Mouse (Mus musculus) forebrain, embryonic 10.5 days (tissue): ENCODE measurements around the gene Bmper. TPM values are rescaled to one million over a fixed set of nuclear protein-coding genes. Genes with fewer than 3 reads are reported as not detected.

Experiments
- DNase-seq: peaks from one replicate; pipeline ENCODE4 v3.0.0-alpha.2; 2017; ENCODE audit warnings: low spot score; ENCODE audit errors: extremely low spot score
- H3K27ac ChIP-seq: fragments of 300-500 bp; sonication (generic); 2 replicates; pipeline ENCODE4 v1.5.1; 2016; ENCODE audit warnings: mild to moderate bottlenecking
- H3K27me3 ChIP-seq: fragments of 300-500 bp; sonication (generic); 2 replicates; pipeline ENCODE4 v1.6.1; 2016; ENCODE audit warnings: mild to moderate bottlenecking; ENCODE audit not compliant: poor library complexity, severe bottlenecking
- H3K36me3 ChIP-seq: fragments of 300-500 bp; sonication (generic); replicated peaks from 2 replicates; pipeline ENCODE4 v1.6.1; 2016; ENCODE audit warnings: mild to moderate bottlenecking, moderate library complexity
- H3K4me1 ChIP-seq: fragments of 300-500 bp; sonication (generic); 2 replicates; pipeline ENCODE4 v1.6.1; 2016
- H3K4me3 ChIP-seq: fragments of 300-500 bp; sonication (generic); 2 replicates; pipeline ENCODE4 v1.5.1; 2016; ENCODE audit warnings: mild to moderate bottlenecking, moderate library complexity
- H3K9me3 ChIP-seq: fragments of 300-500 bp; sonication (generic); 2 replicates; pipeline ENCODE4 v1.6.1; 2016; ENCODE audit warnings: mild to moderate bottlenecking, moderate library complexity
- WGBS: fragments of 180-500 bp; shearing (Covaris S2); methylation state at CpG from one replicate; pipeline ENCODE4 v1.1.7; 2016; 5-methylcytosine and 5-hydroxymethylcytosine counted together
- polyA plus RNA-seq: library from polyadenylated mRNA; unstranded; fragments of >200 nt; fragmentation: Nextera tagmentation; extraction: Ambion mirVana; gene quantifications from 2 replicates; pipeline ENCODE4 v1.2.1, GENCODE M21; 2016

Gene Bmper
- polyA plus RNA-seq, 1 experiment from 2014 or later: 5.1 TPM

GRCm38 (mm10) chr9:23327830-23328229 is 105.0 kb downstream of the Bmper start:
- no peaks in the 10 kb centered on the region for H3K4me1 ChIP-seq
- H3K9me3 ChIP-seq: no peaks in the 10 kb centered on the region
- H3K27ac ChIP-seq: no peak overlapping the region
- no peaks in the 10 kb centered on the region for H3K27me3 ChIP-seq
- H3K36me3 ChIP-seq: no peaks in the 10 kb centered on the region
- H3K4me3 ChIP-seq: no peak overlapping the region
- DNase-seq: no peak
- 89% methylated on average over 3 of the region's 3 CpGs for WGBS

GRCm38 (mm10) chr9:23333041-23333622 is 110.3 kb downstream of the Bmper start:
- H3K4me3 ChIP-seq: no peak overlapping the region
- H3K27ac ChIP-seq: no peak overlapping the region
- DNase-seq: no peak
- H3K36me3 ChIP-seq: no peaks in the 10 kb centered on the region
- 83% methylated on average over 3 of the region's 3 CpGs for WGBS
- H3K4me1 ChIP-seq: peaks cover 6% of the 10 kb centered on the region; the same call in 1 of the 2 replicates
- no peaks in the 10 kb centered on the region for H3K27me3 ChIP-seq
- H3K9me3 ChIP-seq: no peaks in the 10 kb centered on the region

GRCm38 (mm10) chr9:23340551-23340950 is 117.7 kb downstream of the Bmper start:
- H3K27ac ChIP-seq: no peak overlapping the region
- no peaks in the 10 kb centered on the region for H3K36me3 ChIP-seq
- H3K27me3 ChIP-seq: no peaks in the 10 kb centered on the region
- DNase-seq: no peak
- no peak overlapping the region for H3K4me3 ChIP-seq
- no peaks in the 10 kb centered on the region for H3K9me3 ChIP-seq
- no peaks in the 10 kb centered on the region for H3K4me1 ChIP-seq

GRCm38 (mm10) chr9:23341246-23341645 is 118.4 kb downstream of the Bmper start:
- DNase-seq: no peak
- Histone ChIP-seq H3K27ac (no peak overlapping the region), H3K4me1 (no peaks in the 10 kb centered on the region), H3K9me3 (no peaks in the 10 kb centered on the region), H3K27me3 (no peaks in the 10 kb centered on the region), H3K4me3 (no peak overlapping the region), H3K36me3 (no peaks in the 10 kb centered on the region)

- H3K4me1 ChIP-seq: no peaks in the 10 kb centered on the region
- H3K4me3 ChIP-seq: no peak overlapping the region
- no peaks in the 10 kb centered on the region for H3K27me3 ChIP-seq
- H3K9me3 ChIP-seq: no peaks in the 10 kb centered on the region
- no peak overlapping the region for H3K27ac ChIP-seq
- H3K36me3 ChIP-seq: no peaks in the 10 kb centered on the region
- no peak for DNase-seq
Observed at GRCm38 (mm10) chr9:23344353-23344752, 121.5 kb downstream of the Bmper start.

- H3K27me3 ChIP-seq: no peaks in the 10 kb centered on the region
- no peak for DNase-seq
- H3K4me3 ChIP-seq: no peak overlapping the region
- H3K27ac ChIP-seq: no peak overlapping the region
- no peaks in the 10 kb centered on the region for H3K4me1 ChIP-seq
- WGBS: 79% methylated on average over 8 of the region's 8 CpGs
- no peaks in the 10 kb centered on the region for H3K9me3 ChIP-seq
- no peaks in the 10 kb centered on the region for H3K36me3 ChIP-seq
Observed at GRCm38 (mm10) chr9:23345093-23345844, 122.4 kb downstream of the Bmper start.

GRCm38 (mm10) chr9:23349603-23350002 is 126.7 kb downstream of the Bmper start:
- Histone ChIP-seq H3K36me3 (no peaks in the 10 kb centered on the region), H3K4me1 (no peaks in the 10 kb centered on the region; the same call in 1 of the 2 replicates), H3K27ac (no peak overlapping the region), H3K4me3 (no peak overlapping the region), H3K27me3 (no peaks in the 10 kb centered on the region), H3K9me3 (no peaks in the 10 kb centered on the region)
- WGBS: 90% methylated on average over 5 of the region's 5 CpGs
- DNase-seq: no peak

- H3K36me3 ChIP-seq: no peaks in the 10 kb centered on the region
- 92% methylated on average over 8 of the region's 8 CpGs for WGBS
- no peaks in the 10 kb centered on the region for H3K27me3 ChIP-seq
- H3K27ac ChIP-seq: no peak overlapping the region
- H3K4me3 ChIP-seq: no peak overlapping the region
- no peaks in the 10 kb centered on the region; the same call in 1 of the 2 replicates for H3K4me1 ChIP-seq
- DNase-seq: no peak
- no peaks in the 10 kb centered on the region for H3K9me3 ChIP-seq
Observed at GRCm38 (mm10) chr9:23351400-23351799, 128.5 kb downstream of the Bmper start.

GRCm38 (mm10) chr9:23352396-23352795 is 129.5 kb downstream of the Bmper start:
- 85% methylated on average over 2 of the region's 2 CpGs for WGBS
- Histone ChIP-seq H3K9me3 (no peaks in the 10 kb centered on the region), H3K36me3 (no peaks in the 10 kb centered on the region), H3K27ac (no peak overlapping the region), H3K4me3 (no peak overlapping the region), H3K4me1 (no peaks in the 10 kb centered on the region; the same call in 1 of the 2 replicates), H3K27me3 (no peaks in the 10 kb centered on the region)
- no peak for DNase-seq

GRCm38 (mm10) chr9:23354201-23354820 is 131.4 kb downstream of the Bmper start:
- 79% methylated on average over 5 of the region's 5 CpGs for WGBS
- Histone ChIP-seq H3K9me3 (no peaks in the 10 kb centered on the region), H3K36me3 (no peaks in the 10 kb centered on the region), H3K4me3 (no peak overlapping the region), H3K27ac (no peak overlapping the region), H3K27me3 (no peaks in the 10 kb centered on the region), H3K4me1 (no peaks in the 10 kb centered on the region; the same call in 1 of the 2 replicates)
- no peak for DNase-seq

GRCm38 (mm10) chr9:23358108-23358507 is 135.2 kb downstream of the Bmper start:
- Histone ChIP-seq H3K27me3 (no peaks in the 10 kb centered on the region), H3K27ac (no peak overlapping the region), H3K4me1 (no peaks in the 10 kb centered on the region; the same call in 1 of the 2 replicates), H3K9me3 (no peaks in the 10 kb centered on the region; the same call in 1 of the 2 replicates), H3K4me3 (no peak overlapping the region), H3K36me3 (no peaks in the 10 kb centered on the region)
- 96% methylated on average over 2 of the region's 2 CpGs for WGBS
- DNase-seq: no peak

- H3K4me1 ChIP-seq: no peaks in the 10 kb centered on the region
- no peak for DNase-seq
Observed at GRCm38 (mm10) chr9:23363139-23363538, 140.3 kb downstream of the Bmper start.

GRCm38 (mm10) chr9:23363540-23363939 is 140.7 kb downstream of the Bmper start:
- no peaks in the 10 kb centered on the region for H3K36me3 ChIP-seq
- no peaks in the 10 kb centered on the region for H3K27me3 ChIP-seq
- no peak overlapping the region for H3K27ac ChIP-seq
- no peaks in the 10 kb centered on the region; the same call in 1 of the 2 replicates for H3K9me3 ChIP-seq
- no peak for DNase-seq
- WGBS: 83% methylated on average over 7 of the region's 7 CpGs
- no peak overlapping the region for H3K4me3 ChIP-seq
- H3K4me1 ChIP-seq: no peaks in the 10 kb centered on the region

More at GRCm38 (mm10) chr9:23363139-23363538, 140.3 kb downstream of the Bmper start:
- Histone ChIP-seq H3K27ac (no peak overlapping the region), H3K9me3 (no peaks in the 10 kb centered on the region; the same call in 1 of the 2 replicates), H3K36me3 (no peaks in the 10 kb centered on the region), H3K4me3 (no peak overlapping the region), H3K27me3 (no peaks in the 10 kb centered on the region)
- 73% methylated on average over 2 of the region's 2 CpGs for WGBS
